Mouse (Mus musculus) C2C12 (cell line): ENCODE measurements around the gene Nectin1.

Experiments
- CEBPB ChIP-seq: IDR thresholded peaks from one replicate; pipeline ENCODE4 v1.6.1; 2011; ENCODE audit warnings: low read depth, mild to moderate bottlenecking, control low read depth, moderate library complexity
- CTCF ChIP-seq: IDR thresholded peaks from one replicate; pipeline ENCODE4 v1.5.1; 2011; ENCODE audit not compliant: control insufficient read depth, insufficient read depth, insufficient read length

- TF ChIP-seq CTCF (no peak), CEBPB (no peak)
These were observed 30.6 kb downstream of the Nectin1 start for GRCm38 (mm10) chr9:43774427-43774826.
